Mouse (Mus musculus): ENCODE results near the gene Adamtsl5. TPM values are rescaled to one million over a fixed set of nuclear protein-coding genes. Genes with fewer than 3 reads are reported as not detected.

The Adamtsl5 gene
- total and polyA plus RNA-seq, 3 experiments: 5.4 to 33.4 (median 16.9) TPM

- TF ChIP-seq CTCF (IDR thresholded peaks at IDR 0.05; ENCODE audit: low read depth, low read length) (no peak), POLR2AphosphoS5 (IDR thresholded peaks at IDR 0.05; ENCODE audit: insufficient replicate concordance, low read depth, low read length) (no peak), GATA1 (IDR thresholded peaks at IDR 0.05; ENCODE audit: borderline replicate concordance, low read length) (no peak), TAL1 (conservative IDR thresholded peaks at IDR 0.05; ENCODE audit: low read depth, low read length) (no peak), GATA2 (IDR thresholded peaks at IDR 0.05; ENCODE audit: borderline replicate concordance, low read depth, low read length) (no peak)
- Histone ChIP-seq H3K9me3 (replicated peaks) (peaks cover 3% of the 10 kb centered on the region), H3K4me1 (ENCODE audit: insufficient read depth, low read depth, low read length) (peaks cover 72% of the 10 kb centered on the region), H3K4me3 (ENCODE audit: low read depth, low read length) (no peak overlapping the region), H3K27me3 (ENCODE audit: insufficient read depth, low read length) (no peaks in the 10 kb centered on the region), H3K36me3 (replicated peaks) (peaks cover 61% of the 10 kb centered on the region)
- DNase-seq (ENCODE audit: low spot score): no peak
- no peak for ATAC-seq (ENCODE audit: extremely low read depth, insufficient number of reproducible peaks, low FRiP score, poor library complexity, severe bottlenecking)
Observed at GRCm38 (mm10) chr10:80336263-80336662, 11.9 kb downstream of the Adamtsl5 start.

DNA sequence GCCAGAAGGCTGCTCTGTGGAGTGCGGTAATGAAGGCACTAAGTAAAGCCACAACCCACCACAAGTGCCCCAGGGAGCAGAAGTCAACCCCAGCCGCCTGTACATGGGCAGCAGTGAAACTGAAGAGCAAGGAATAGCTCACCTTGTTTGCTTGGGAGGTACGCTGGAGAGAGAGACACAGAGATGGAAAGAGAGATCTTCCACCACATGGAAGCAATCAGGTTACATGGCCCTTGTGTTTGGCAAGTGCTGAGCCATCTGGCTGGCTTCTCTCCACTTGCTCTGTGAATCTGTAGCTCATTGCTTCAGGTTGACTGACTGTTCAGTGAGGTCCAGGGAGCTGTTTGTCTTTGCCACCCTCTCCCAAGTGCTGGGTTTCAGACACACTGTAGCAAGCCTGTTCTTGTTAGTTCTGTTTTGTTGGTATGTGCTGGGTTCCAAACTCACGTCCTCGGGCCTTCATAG is 15.7 kb downstream of the Adamtsl5 start:
- ATAC-seq (ENCODE audit: extremely low read depth, insufficient number of reproducible peaks, low FRiP score, poor library complexity, severe bottlenecking): no peak
- DNase-seq (ENCODE audit: low spot score): no peak
- no peaks in the 10 kb centered on the region for H3K9me3 ChIP-seq (replicated peaks)
- H3K4me1 ChIP-seq (ENCODE audit: insufficient read depth, low read depth, low read length): peaks cover 78% of the 10 kb centered on the region
- H3K27me3 ChIP-seq (ENCODE audit: insufficient read depth, low read length): no peaks in the 10 kb centered on the region
- peak overlapping the region; percentile 75; the same call in 1 of the 2 replicates for H3K4me3 ChIP-seq (ENCODE audit: low read depth, low read length)
- H3K36me3 ChIP-seq (replicated peaks): peaks cover 50% of the 10 kb centered on the region
- no peak for TF ChIP-seq CTCF (IDR thresholded peaks at IDR 0.05; ENCODE audit: low read depth, low read length)
- no peak for TF ChIP-seq TAL1 (conservative IDR thresholded peaks at IDR 0.05; ENCODE audit: low read depth, low read length)
- TF ChIP-seq GATA1 (IDR thresholded peaks at IDR 0.05; ENCODE audit: borderline replicate concordance, low read length): no peak
- no peak for TF ChIP-seq GATA2 (IDR thresholded peaks at IDR 0.05; ENCODE audit: borderline replicate concordance, low read depth, low read length)
- TF ChIP-seq POLR2AphosphoS5 (IDR thresholded peaks at IDR 0.05; ENCODE audit: insufficient replicate concordance, low read depth, low read length): no peak

DNA sequence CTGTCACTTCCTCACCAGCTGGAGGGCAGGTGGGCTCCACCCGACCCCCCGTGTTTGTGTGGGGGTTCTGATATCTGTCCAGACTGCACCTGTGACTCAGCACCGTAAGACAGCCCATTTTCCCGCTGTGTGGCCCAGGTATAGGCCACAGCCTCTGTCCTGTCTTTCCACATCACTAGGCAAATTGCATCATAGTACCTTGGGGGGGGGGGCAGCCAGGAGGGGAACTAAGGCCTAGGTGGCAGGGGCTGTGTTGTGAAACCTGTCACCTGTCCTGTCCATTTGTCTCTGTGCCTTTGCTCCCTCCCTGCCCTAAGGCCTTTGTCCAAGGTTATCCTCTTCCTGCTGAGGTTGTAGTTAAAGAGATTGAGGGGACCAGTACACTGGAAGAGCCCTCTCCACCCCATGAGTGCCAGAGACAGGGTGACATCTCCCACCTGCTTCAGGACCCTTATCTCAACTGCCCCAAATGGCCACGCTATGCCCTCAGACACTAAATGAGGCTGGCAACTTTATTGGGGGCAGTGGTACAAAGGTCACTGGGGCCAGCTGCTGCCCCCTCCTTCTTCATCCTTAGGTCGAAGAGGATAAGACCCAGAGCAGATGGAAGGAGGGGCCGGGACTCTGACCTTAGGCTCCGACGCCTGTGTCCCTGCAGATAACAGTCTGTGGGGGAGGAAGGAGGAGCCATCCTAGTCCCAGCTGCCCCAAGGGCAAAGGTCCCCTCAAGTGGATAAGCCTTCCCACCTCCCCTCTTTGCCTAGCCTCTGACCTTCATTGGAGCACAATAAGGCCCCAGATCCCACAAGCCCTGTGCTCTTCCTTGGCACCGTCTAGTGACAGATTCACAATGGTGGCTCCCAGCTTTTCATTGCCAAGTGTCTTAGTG is 16.3 kb downstream of the Adamtsl5 start:
- Histone ChIP-seq H3K36me3 (replicated peaks) (peaks cover 46% of the 10 kb centered on the region), H3K27me3 (ENCODE audit: insufficient read depth, low read length) (no peaks in the 10 kb centered on the region), H3K4me3 (ENCODE audit: low read depth, low read length) (peak overlapping the region; percentile 75; the same call in 1 of the 2 replicates), H3K4me1 (ENCODE audit: insufficient read depth, low read depth, low read length) (peaks cover 78% of the 10 kb centered on the region), H3K9me3 (replicated peaks) (no peaks in the 10 kb centered on the region)
- ATAC-seq (ENCODE audit: extremely low read depth, insufficient number of reproducible peaks, low FRiP score, poor library complexity, severe bottlenecking): no peak
- peak; percentile 65 for DNase-seq (ENCODE audit: low spot score)
- no peak for TF ChIP-seq CTCF (IDR thresholded peaks at IDR 0.05; ENCODE audit: low read depth, low read length)
- no peak for TF ChIP-seq POLR2AphosphoS5 (IDR thresholded peaks at IDR 0.05; ENCODE audit: insufficient replicate concordance, low read depth, low read length)
- TF ChIP-seq GATA1 (IDR thresholded peaks at IDR 0.05; ENCODE audit: borderline replicate concordance, low read length): no peak
- no peak for TF ChIP-seq GATA2 (IDR thresholded peaks at IDR 0.05; ENCODE audit: borderline replicate concordance, low read depth, low read length)
- TF ChIP-seq TAL1 (conservative IDR thresholded peaks at IDR 0.05; ENCODE audit: low read depth, low read length): peak; percentile 89

DNA sequence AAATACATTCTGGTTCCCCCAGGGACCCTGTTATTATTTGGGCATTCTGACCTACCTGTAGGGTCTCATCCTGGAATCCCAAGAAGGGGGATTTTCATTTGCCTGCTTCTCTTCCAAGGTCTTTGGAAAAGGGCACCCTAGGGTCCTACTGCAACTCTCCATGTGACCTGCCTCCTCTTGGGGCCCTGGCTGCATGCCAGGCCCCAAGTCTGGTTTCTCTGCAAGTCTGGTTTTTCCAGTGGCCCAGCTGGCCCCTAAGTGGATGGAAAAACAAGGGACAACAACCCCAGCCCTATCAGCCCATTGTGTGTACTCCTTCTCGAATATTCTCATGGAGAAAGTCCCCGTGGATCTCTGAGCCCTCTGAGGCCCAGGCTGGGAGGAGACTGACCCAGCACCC is 17.3 kb downstream of the Adamtsl5 start:
- no peaks in the 10 kb centered on the region for H3K27me3 ChIP-seq (ENCODE audit: insufficient read depth, low read length)
- no peak for TF ChIP-seq POLR2AphosphoS5 (IDR thresholded peaks at IDR 0.05; ENCODE audit: insufficient replicate concordance, low read depth, low read length)
- TF ChIP-seq GATA2 (IDR thresholded peaks at IDR 0.05; ENCODE audit: borderline replicate concordance, low read depth, low read length): no peak
- no peak for TF ChIP-seq GATA1 (IDR thresholded peaks at IDR 0.05; ENCODE audit: borderline replicate concordance, low read length)
- no peak for TF ChIP-seq TAL1 (conservative IDR thresholded peaks at IDR 0.05; ENCODE audit: low read depth, low read length)
- TF ChIP-seq CTCF (IDR thresholded peaks at IDR 0.05; ENCODE audit: low read depth, low read length): no peak
- ATAC-seq (ENCODE audit: extremely low read depth, insufficient number of reproducible peaks, low FRiP score, poor library complexity, severe bottlenecking) (no peak), DNase-seq (ENCODE audit: low spot score) (no peak)
- H3K9me3 ChIP-seq (replicated peaks): no peaks in the 10 kb centered on the region
- peaks cover 36% of the 10 kb centered on the region for H3K36me3 ChIP-seq (replicated peaks)
- peak overlapping the region; percentile 75; the same call in 1 of the 2 replicates for H3K4me3 ChIP-seq (ENCODE audit: low read depth, low read length)
- peaks cover 74% of the 10 kb centered on the region for H3K4me1 ChIP-seq (ENCODE audit: insufficient read depth, low read depth, low read length)

DNA sequence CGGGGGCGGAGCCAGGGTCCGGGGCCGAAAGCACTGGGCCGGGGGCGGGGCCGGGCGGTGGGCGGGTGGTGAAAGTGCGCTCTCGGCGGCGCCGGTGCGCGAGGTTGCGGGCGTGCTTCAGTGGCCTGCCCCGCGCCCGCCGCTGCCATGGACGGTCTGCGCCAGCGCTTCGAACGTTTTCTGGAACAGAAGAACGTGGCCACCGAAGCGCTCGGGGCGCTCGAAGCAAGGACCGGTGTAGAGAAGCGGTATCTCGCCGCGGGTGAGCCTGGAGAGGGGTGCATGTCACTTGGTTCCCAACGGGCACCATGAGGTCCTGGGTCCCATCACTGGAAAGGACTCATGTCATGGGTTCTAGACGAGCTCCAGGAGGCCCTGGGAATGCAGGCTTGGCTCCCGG is 18.1 kb downstream of the Adamtsl5 start:
- Histone ChIP-seq H3K36me3 (replicated peaks) (peaks cover 28% of the 10 kb centered on the region), H3K9me3 (replicated peaks) (no peaks in the 10 kb centered on the region), H3K27me3 (ENCODE audit: insufficient read depth, low read length) (no peaks in the 10 kb centered on the region), H3K4me3 (ENCODE audit: low read depth, low read length) (peak overlapping the region; percentile 75), H3K4me1 (ENCODE audit: insufficient read depth, low read depth, low read length) (peaks cover 79% of the 10 kb centered on the region)
- ATAC-seq (ENCODE audit: extremely low read depth, insufficient number of reproducible peaks, low FRiP score, poor library complexity, severe bottlenecking): no peak
- no peak for TF ChIP-seq GATA2 (IDR thresholded peaks at IDR 0.05; ENCODE audit: borderline replicate concordance, low read depth, low read length)
- TF ChIP-seq POLR2AphosphoS5 (IDR thresholded peaks at IDR 0.05; ENCODE audit: insufficient replicate concordance, low read depth, low read length): no peak
- no peak for DNase-seq (ENCODE audit: low spot score)

GRCm38 (mm10) chr10:80329273-80330081 is 18.7 kb downstream of the Adamtsl5 start, which contains the start of the genes Pcsk4 and Reep6:
Pcsk4 (minus strand) TSS chr10:80329498.
Reep6 (plus strand) TSS chr10:80329953.
- peak; percentile 99 for DNase-seq (ENCODE audit: low spot score)
- peak within 1 kb of the TSS; percentile 75 for H3K4me3 ChIP-seq (ENCODE audit: low read depth, low read length)
- H3K9me3 ChIP-seq (replicated peaks): no peaks in the 10 kb centered on the region
- H3K27me3 ChIP-seq (ENCODE audit: insufficient read depth, low read length): no peaks in the 10 kb centered on the region; the same call in 1 of the 2 replicates
- H3K4me1 ChIP-seq (ENCODE audit: insufficient read depth, low read depth, low read length): peaks cover 79% of the 10 kb centered on the region
- ATAC-seq (ENCODE audit: extremely low read depth, insufficient number of reproducible peaks, low FRiP score, poor library complexity, severe bottlenecking): peak; percentile 93
- TF ChIP-seq TAL1 (conservative IDR thresholded peaks at IDR 0.05; ENCODE audit: low read depth, low read length) (no peak), POLR2AphosphoS5 (IDR thresholded peaks at IDR 0.05; ENCODE audit: insufficient replicate concordance, low read depth, low read length) (no peak), CTCF (IDR thresholded peaks at IDR 0.05; ENCODE audit: low read depth, low read length) (no peak), GATA2 (IDR thresholded peaks at IDR 0.05; ENCODE audit: borderline replicate concordance, low read depth, low read length) (no peak), GATA1 (IDR thresholded peaks at IDR 0.05; ENCODE audit: borderline replicate concordance, low read length) (no peak)
- peaks cover 23% of the 10 kb centered on the region for H3K36me3 ChIP-seq (replicated peaks)
